Mouse (Mus musculus) small intestine, adult 2 months (tissue): ENCODE results near the gene Ern1. TPM values are rescaled to one million over a fixed set of nuclear protein-coding genes. Genes with fewer than 3 reads are reported as not detected.

ENCODE experiments used
- H3K27ac ChIP-seq: fragments of 200-500 bp; 2 replicates; pipeline ENCODE4 v1.5.1; 2012; ENCODE audit warnings: low read depth, low read length, control low read depth, inconsistent platforms; ENCODE audit not compliant: insufficient read depth
- H3K27me3 ChIP-seq: fragments of 200-500 bp; 2 replicates; pipeline ENCODE4 v1.6.1; 2012; ENCODE audit warnings: mild to moderate bottlenecking, moderate library complexity, low read length, inconsistent platforms; ENCODE audit not compliant: control insufficient read depth, insufficient read depth
- H3K36me3 ChIP-seq: fragments of 200-500 bp; 2 replicates; pipeline ENCODE4 v1.6.1; 2012; ENCODE audit warnings: mild to moderate bottlenecking, low read length, control low read depth, inconsistent platforms; ENCODE audit not compliant: control insufficient read depth, insufficient read depth
- H3K4me1 ChIP-seq: fragments of 200-500 bp; 2 replicates; pipeline ENCODE4 v1.6.1; 2012; ENCODE audit warnings: low read length, inconsistent platforms, mixed read lengths; ENCODE audit not compliant: control insufficient read depth, insufficient read depth, insufficient read length
- H3K4me3 ChIP-seq: fragments of 200-500 bp; 2 replicates; pipeline ENCODE4 v1.5.1; 2012; ENCODE audit warnings: low read depth, mild to moderate bottlenecking, control low read depth, inconsistent platforms, low read length, moderate library complexity
- CTCF ChIP-seq: fragments of 200-500 bp; IDR thresholded peaks from 2 replicates; pipeline ENCODE4 v1.5.1; 2012; ENCODE audit warnings: low read depth, mild to moderate bottlenecking, control low read depth, inconsistent platforms, low read length, moderate library complexity, mixed read lengths; ENCODE audit not compliant: insufficient replicate concordance, insufficient read length; ENCODE audit errors: extremely low read depth
- POLR2A ChIP-seq: fragments of 200-500 bp; IDR thresholded peaks from 2 replicates; pipeline ENCODE4 v1.6.1; 2012; ENCODE audit warnings: low read depth, mild to moderate bottlenecking, control low read depth, inconsistent platforms, low read length, moderate library complexity
- WGBS: fragments of 180-500 bp; shearing (Covaris S2); methylation state at CpG from one replicate; pipeline ENCODE4 v1.1.7; 2018; 5-methylcytosine and 5-hydroxymethylcytosine counted together
- polyA plus RNA-seq: library from polyadenylated mRNA; depleted of rRNA; stranded (reverse); fragments of >200 nt; gene quantifications from 2 replicates; pipeline ENCODE4 v1.2.3, GENCODE M21; 2012

Gene Ern1
- polyA plus RNA-seq, 1 experiment = 31.2 TPM

DNA sequence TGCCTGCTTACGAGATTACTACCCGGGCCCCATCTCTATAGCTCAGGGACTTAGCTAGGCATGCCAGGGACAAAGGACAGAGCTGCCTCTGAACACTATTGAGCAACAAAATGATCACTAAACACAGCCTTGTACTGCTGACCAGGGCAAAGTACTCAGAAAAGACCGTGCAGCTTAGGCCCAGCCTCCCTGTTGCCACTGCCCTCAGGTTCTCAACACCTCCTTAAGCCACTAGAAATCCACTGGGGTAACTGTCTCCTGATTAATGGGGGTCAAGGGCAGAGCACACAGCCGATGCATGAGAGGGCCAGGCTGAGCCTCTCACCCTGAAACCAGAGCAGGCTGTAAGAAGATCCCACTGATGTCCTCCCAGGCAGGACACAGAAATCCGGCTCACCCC, 26.8 kb upstream of the Ern1 start:
- H3K36me3 ChIP-seq = peaks cover 26% of the 10 kb centered on the region
- H3K27me3 ChIP-seq = no peaks in the 10 kb centered on the region
- 43% methylated on average over 5 of the region's 5 CpGs for WGBS
- 0 out of 2 replicates have a peak, but pooled peaks cover 1% of the 10 kb centered on the region for H3K4me1 ChIP-seq
- no peak overlapping the region for H3K27ac ChIP-seq
- H3K4me3 ChIP-seq = no peak overlapping the region
- no peak for TF ChIP-seq POLR2A
- TF ChIP-seq CTCF = no peak

DNA sequence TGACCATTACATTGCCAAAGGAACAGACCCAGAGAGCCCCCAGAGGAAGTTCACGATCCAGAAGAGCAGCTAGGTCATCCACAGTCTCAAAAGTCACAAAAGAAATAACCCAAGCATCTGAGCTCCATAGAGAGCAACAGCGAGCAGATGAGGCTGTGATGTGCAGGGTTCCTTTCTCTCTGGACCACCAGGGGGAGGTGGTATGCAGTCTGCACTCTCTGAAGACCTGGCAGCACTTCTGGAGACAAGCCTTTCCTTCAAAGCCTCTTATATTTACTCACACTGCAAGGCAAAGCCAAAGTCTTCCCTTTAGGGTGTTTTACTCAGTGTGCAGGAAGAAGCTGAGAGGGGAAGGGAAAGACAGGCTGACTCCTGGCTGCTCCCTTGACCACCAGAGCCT, 25.5 kb upstream of the Ern1 start:
- WGBS = 72% methylated on average over 2 of the region's 2 CpGs
- H3K27me3 ChIP-seq = no peaks in the 10 kb centered on the region
- peaks cover 27% of the 10 kb centered on the region for H3K36me3 ChIP-seq
- TF ChIP-seq CTCF = peak; percentile 50; the same call in 1 of the 2 replicates
- no peak for TF ChIP-seq POLR2A
- H3K27ac ChIP-seq = no peak overlapping the region
- H3K4me1 ChIP-seq = 0 out of 2 replicates have a peak, but pooled peaks cover 1% of the 10 kb centered on the region
- no peak overlapping the region for H3K4me3 ChIP-seq

DNA sequence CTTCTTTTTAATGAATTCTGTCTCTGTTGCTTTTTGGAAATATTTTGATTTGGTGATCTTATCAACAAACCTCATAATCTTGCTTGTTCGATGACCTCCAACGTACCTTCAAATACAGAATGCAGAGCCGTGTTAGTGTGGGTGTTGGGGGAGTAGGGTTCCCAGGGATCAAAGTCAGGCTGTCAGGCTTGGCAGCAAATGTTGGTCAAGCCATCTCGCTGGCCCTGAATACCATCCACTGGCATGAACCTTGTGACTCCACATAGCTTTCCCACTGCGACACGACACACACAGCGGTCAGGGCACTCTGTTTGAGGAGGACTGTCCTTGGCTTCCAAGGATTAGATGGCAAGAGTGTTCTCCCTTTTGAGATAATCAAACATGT, 24.3 kb upstream of the Ern1 start:
- Histone ChIP-seq H3K4me1 (0 out of 2 replicates have a peak, but pooled peaks cover 1% of the 10 kb centered on the region), H3K27me3 (no peaks in the 10 kb centered on the region), H3K36me3 (peaks cover 27% of the 10 kb centered on the region), H3K27ac (no peak overlapping the region), H3K4me3 (no peak overlapping the region)
- TF ChIP-seq CTCF (no peak), POLR2A (no peak)
- 91% methylated on average over 7 of the region's 7 CpGs for WGBS

DNA sequence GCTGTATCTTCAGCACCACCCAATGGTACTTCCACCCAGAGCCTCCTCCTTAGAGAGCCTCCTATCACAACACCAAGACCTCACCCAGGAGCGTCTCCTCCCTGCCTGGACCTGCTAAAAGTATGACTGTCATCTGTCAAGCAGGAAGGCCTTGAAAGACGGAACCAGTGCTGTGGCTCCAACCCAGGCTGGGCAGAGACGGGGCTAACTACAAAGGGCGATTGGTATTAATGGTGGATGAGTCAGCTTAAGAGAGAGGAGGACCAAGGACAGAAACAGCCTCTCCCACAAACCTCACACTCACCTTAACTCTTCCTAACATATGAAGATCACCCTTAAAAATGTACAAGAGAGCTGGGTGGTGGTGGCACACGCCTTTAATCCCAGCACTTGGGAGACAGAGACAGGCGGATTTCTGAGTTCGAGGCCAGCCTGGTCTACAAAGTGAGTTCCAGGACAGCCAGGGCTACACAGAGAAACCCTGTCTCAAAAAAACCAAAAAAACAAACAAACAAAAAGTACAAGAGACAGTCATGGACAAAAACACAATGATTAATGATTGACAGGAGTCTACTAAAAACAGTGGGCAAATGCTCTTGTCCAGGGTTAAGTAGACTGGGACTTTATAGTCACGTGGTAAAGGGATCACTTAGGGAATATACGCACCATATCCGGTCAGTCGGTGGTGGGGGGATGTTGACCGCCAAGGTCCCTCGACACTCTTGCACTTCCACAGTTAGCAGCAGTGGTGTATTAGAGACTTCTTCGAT, 23.8 kb upstream of the Ern1 start:
- Histone ChIP-seq H3K27me3 (no peaks in the 10 kb centered on the region), H3K4me3 (no peak overlapping the region), H3K36me3 (peaks cover 32% of the 10 kb centered on the region), H3K27ac (no peak overlapping the region), H3K4me1 (0 out of 2 replicates have a peak, but pooled peaks cover 1% of the 10 kb centered on the region)
- TF ChIP-seq CTCF (no peak), POLR2A (no peak)
- WGBS = 91% methylated on average over 14 of the region's 14 CpGs

DNA sequence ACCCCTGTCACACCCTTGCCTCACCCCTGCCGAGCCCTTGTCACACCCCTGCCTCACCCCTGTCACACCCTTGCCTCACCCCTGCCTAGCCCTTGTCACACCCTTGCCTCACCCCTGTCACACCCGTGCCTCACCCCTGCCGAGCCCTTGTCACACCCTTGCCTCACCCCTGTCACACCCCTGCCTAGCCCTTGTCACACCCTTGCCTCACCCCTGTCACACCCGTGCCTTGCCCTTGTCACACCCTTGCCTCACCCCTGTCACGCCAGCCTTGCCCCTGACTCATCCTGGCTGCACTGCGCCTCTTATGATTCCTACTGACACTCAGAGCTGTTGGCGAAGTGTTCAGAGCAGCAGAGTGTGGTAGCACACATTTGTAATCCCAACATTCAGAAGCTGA, 20.0 kb upstream of the Ern1 start:
- Histone ChIP-seq H3K4me3 (no peak overlapping the region), H3K36me3 (peaks cover 31% of the 10 kb centered on the region), H3K27me3 (no peaks in the 10 kb centered on the region), H3K4me1 (no peaks in the 10 kb centered on the region), H3K27ac (no peak overlapping the region)
- WGBS = 92% methylated on average over 7 of the region's 7 CpGs
- no peak for TF ChIP-seq CTCF
- TF ChIP-seq POLR2A = no peak

DNA sequence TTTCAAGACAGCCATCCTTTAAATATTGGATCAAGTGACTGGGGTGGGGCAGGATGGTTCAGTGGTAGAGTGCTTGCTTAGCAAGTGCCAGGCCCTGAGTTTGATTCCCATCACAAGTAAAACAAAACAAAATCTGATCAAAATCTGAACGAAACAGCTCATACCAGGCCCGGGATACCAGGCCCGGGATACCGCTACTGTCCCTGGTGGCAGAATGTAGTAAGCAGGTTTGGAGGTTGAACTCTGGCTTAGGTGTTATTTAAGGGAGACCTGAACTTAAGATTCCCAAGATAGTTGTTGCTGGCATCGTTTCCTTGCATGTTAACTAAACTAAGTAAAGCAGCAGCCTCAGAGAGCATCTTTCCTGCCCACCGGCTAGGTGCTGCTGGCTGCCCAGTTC, 18.6 kb upstream of the Ern1 start:
- Histone ChIP-seq H3K36me3 (peaks cover 19% of the 10 kb centered on the region), H3K27me3 (no peaks in the 10 kb centered on the region), H3K4me1 (no peaks in the 10 kb centered on the region), H3K27ac (no peak overlapping the region), H3K4me3 (no peak overlapping the region)
- WGBS = 89% methylated on average over 6 of the region's 6 CpGs
- TF ChIP-seq POLR2A (no peak), CTCF (no peak)

DNA sequence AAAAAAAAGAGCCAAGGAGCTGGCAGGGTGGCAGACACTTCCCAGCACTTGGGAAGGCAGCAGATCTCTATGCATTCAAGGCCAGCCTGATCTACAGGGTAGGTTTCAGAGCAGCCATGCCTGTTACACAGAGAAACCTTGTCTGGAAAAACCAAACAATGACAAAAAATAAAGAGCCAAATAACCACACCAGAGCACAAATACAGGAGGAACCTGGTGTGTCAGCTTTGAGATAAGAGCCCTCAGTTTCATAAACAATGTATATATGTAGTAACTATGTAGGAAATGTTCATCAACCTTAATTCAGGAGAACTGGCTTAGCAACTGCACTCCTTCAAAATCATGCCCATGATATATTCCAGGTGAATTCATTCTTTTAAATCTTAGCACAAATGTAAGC, 16.5 kb upstream of the Ern1 start:
- no peak for TF ChIP-seq CTCF
- no peak for TF ChIP-seq POLR2A
- no peak overlapping the region for H3K27ac ChIP-seq
- H3K4me3 ChIP-seq = no peak overlapping the region
- no peaks in the 10 kb centered on the region for H3K27me3 ChIP-seq
- H3K4me1 ChIP-seq = no peaks in the 10 kb centered on the region
- peaks cover 12% of the 10 kb centered on the region for H3K36me3 ChIP-seq

DNA sequence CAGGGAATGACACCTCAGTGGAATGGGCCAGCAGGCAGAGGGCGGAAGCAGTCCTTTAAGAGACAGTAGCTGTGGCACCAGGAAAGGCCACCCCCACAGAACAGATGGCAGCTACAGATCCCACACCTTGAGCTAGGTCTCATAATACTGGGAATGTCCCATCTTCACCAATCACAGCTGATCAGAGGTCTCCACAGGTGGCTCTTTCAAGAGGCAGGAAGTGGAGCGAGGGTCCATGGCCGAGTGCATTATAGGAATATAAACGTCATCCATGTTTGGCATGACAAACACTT, 15.7 kb upstream of the Ern1 start:
- WGBS = 73% methylated on average over 4 of the region's 4 CpGs
- Histone ChIP-seq H3K27ac (no peak overlapping the region), H3K27me3 (no peaks in the 10 kb centered on the region), H3K4me3 (no peak overlapping the region), H3K36me3 (peaks cover 8% of the 10 kb centered on the region; the same call in 1 of the 2 replicates), H3K4me1 (no peaks in the 10 kb centered on the region)
- TF ChIP-seq POLR2A (no peak), CTCF (no peak)
